Mouse (Mus musculus): ENCODE measurements at regions not wholly inside any gene's neighbourhood (a gene's known extent, or its start where the extent isn't known, plus 50 kb on each side); places are given as distances from the start of the nearest gene placed in this dataset.

- TF ChIP-seq CTCF (IDR thresholded peaks at IDR 0.05; ENCODE audit: insufficient read depth, low read length), result no peak
- TF ChIP-seq POLR2A (IDR thresholded peaks at IDR 0.05; ENCODE audit: borderline replicate concordance, extremely low read depth, low read depth, low read length), result no peak
These were observed 58.3 kb upstream of the Apob start for GRCm38 (mm10) chr12:7918967-7919708.
